Mouse (Mus musculus) bone marrow macrophage, adult 2 months (primary cell): ENCODE measurements around the gene Cfap54.

Experiments
- CTCF ChIP-seq: IDR thresholded peaks from 2 replicates; pipeline ENCODE4 v1.5.1; 2012; ENCODE audit warnings: low read depth, mild to moderate bottlenecking, low read length, moderate library complexity
- POLR2A ChIP-seq: IDR thresholded peaks from 2 replicates; pipeline ENCODE4 v1.6.1; 2012; ENCODE audit warnings: mild to moderate bottlenecking, low read depth, low read length, borderline replicate concordance

DNA sequence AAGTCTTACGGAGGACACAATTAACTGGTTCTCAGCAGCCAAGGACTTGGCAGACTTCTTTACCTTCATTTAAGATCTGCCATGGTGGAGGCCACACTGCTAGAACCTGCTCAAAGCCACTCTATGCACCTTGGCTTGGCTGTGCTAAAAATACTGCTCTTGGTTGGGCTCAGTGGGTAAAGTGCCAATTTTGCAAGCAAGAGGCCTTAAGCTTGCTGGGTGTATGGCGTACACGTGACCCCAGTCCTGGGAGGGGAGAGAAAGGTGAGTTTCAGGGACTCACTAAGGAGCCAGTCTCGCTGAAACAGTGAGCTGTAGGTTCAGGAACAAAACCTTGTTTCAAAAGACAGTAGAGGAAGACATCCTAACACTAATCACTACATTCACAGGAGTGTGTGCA is 19.0 kb downstream of the Cfap54 start:
- TF ChIP-seq CTCF (no peak), POLR2A (no peak)
